Mouse (Mus musculus): ENCODE measurements around the gene Prr22.

DNA sequence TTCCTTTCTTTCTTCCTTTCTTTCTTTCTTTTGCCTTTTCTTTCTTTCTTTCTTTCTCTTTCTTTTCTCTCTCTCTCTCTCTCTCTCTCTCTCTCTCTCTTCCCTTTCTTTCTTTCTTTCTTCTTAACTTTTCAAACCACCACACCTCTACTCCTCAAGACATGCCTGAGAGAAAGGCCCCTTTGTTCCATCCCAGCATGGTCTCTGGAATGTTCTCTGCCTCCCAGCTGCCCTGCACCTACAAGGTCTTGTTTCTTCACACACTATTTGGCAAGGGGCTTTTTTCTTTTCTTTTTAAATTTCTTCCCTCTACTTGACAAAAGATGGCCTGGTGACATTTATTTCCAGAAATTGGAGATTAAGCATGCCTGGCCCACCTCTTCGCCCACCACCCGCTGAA, 40.4 kb upstream of the Prr22 start:
- no peak for TF ChIP-seq POLR2A (IDR thresholded peaks at IDR 0.05; ENCODE audit: insufficient read depth, low read depth, low read length)
- no peak for TF ChIP-seq CTCF (IDR thresholded peaks at IDR 0.05)
- no peak for TF ChIP-seq EP300 (IDR thresholded peaks at IDR 0.05; ENCODE audit: insufficient read depth, low read depth, low read length)
